Mouse (Mus musculus) heart, adult 18-20 months (tissue): Measurements from ENCODE around the gene Ugt1a10. TPM values are rescaled to one million over a fixed set of nuclear protein-coding genes. Genes with fewer than 3 reads are reported as not detected.

ENCODE experiments used
- DNase-seq, 2 experiments: peaks; one replicate each; pipeline ENCODE4 v3.0.0; 2021 to 2022; ENCODE audit warnings: mixed read lengths in 1 of 2
- total RNA-seq, 2 experiments: library from RNA; stranded (reverse); gene quantifications; 2 replicates each; pipeline ENCODE4 v1.2.3; 2021

The Ugt1a10 gene
- total RNA-seq, 2 experiments from 2014 or later = not detected

DNA sequence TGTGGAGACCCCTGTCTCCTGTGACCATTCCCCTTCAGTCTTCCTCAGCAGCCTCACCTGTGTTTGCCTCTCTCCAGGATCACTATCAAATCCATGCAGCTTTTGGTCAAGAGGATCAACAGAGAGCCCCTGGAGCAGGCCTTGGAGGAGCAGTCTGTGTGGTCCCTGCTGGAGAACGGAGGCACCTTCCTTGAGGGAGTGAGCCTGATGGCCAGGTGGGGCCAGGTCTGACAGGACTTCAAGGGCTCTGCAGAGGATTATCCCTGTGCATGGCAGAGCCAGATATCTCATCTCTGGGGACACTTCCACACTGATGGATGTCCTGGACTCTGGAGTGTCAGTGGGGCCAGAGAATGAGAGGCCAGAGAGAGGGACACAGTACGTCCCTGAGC lies 200.3 kb downstream of the Ugt1a10 start:
- no peak for DNase-seq

DNA sequence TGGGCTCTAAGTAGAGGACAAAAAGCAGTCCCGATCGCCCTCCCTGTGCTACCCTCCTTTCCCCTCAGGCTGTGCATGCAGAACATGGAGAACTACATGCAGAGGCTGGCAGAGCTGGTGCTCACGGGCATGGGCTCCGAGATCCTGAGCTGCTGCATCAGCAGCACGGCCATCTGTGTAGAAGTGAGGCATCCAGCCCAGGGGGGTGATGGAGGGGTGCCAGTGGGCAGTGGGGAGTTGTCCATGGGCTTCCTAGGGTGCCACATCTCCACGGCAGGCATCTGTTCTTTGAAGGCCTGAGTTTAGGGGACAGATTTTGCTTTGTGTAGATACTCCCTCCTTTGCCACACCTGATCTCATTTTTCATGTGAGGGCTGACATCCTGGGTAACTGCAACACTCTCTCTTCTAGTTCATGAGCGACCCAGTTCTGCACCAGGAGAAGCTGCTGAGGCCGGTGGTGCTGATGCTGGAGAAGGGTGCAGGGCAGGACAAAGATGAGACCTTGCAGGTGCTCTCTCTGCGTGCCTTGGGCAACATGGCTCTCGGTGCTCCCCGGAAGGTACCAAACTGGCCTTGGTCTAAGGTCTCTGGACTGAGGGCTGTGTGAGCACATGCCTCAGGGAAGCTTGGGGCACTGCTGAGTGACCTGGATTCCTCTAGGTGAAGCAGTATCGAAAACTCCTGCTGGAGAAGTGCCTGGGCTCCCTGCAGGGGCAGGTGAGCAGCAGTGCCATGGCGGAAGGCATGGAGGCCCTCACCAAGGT lies 201.0 kb downstream of the Ugt1a10 start:
- DNase-seq = no peak

DNA sequence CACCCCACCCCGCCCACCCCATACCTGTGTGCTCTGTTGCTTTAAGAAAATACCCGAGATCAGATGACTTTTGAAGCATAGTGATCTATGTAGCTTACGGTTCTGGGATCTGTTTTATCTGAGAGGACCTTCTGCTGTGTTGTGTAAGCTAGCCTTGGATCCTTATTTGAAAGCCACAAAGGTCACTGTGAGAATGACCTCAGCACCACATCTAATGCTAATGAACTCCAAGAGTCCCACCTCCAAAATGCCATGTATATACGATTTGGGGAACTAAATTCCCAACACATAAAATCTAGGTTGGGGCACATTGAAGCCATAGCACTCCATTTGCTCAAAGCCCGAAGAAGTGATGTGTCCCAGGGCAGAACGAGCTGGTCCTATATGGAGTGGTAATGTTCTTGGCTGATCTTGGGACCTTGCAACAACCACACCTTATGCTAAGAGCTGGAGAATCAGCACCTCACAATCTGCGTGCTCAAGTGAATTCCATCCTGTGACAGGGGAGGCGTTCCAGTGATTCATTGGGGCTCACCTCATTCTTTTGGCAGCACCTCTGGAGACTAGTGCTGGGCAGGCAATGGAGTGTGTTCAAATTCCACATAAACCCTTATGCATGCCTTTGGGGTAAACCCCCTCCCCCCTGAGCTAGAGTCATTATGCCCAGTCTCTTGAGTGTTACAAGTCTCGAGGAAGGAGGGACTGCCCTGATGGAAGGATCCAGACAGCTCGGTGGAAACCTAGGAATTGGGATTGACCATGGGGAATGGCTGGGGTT lies 201.9 kb downstream of the Ugt1a10 start:
- DNase-seq = peak in 1 of 2 experiments; percentile 42

DNA sequence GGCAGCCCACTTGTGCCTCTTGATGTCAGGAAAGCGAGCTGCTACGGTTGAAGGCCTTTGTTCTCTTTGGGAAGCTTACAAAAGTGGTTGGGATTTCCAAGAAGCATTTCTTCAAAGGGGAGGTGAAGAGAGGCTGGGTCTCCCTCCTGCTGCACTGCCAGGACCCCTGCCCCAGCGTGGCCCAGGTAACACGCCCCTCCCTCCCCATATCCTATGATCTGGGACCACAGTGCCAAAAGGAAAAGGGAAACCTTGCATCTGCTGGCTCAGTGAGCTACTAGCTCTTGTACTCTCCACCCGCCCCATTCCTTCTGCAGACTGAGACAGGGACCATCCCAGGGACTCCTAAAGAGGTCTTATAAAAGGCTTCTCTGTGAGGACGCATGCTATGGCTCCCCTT lies 202.5 kb downstream of the Ugt1a10 start:
- no peak for DNase-seq

DNA sequence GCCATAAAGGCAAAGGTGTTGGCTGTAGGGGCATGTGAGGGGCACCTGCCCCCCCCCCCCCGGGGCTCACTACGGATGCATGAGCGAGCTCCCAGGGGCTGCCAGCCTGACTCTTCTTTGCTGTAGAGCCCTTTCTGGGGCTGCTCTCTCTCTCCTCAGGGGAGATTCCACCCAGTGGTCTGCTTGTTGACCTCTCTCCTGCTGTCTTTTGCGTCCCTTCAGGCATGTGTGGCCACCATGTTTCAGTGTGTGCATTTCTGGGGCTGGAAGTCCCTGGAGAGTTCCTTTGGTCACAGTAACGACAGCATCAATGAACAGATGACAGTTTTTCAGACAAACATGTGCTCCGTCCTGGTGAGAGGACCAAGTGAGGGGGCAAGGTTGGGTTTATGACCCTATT lies 203.2 kb downstream of the Ugt1a10 start:
- no peak for DNase-seq

DNA sequence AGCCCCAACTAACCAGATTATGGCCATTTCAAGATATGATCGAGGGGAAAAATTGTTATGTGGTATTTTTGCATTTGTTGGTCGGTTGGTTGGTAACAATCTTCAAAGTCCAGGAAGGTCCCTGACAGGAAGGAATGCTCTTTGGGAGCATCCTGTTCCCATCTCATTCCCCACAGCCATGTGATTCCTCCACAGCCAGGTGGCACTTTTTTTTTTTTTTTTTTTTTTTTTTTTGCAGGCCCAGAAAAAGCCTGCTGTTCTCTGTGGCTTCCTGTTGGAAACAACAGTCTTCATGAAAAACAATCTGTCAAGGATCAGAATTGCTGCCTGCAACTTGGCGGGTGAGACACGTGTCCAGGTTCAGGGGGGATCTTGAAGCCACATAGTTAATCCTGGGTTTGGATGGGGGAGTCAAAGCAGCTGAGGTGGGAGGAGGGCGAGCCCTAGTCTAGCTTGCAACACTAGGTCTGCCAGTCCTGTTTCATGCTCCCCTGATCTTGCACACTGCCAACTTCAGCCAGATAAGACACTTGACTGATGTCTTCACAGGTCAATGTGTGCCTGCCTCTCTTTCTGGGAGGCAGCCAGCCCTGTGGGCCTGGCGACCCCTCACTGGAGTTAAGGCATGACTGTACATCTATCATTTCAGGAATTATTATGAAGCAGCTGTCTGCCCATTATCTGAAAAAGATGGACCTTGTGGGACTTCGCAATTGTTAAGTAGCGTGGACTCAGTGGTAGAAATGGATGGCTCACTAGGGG lies 203.9 kb downstream of the Ugt1a10 start:
- DNase-seq = peak in 1 of 2 experiments; percentile 75

DNA sequence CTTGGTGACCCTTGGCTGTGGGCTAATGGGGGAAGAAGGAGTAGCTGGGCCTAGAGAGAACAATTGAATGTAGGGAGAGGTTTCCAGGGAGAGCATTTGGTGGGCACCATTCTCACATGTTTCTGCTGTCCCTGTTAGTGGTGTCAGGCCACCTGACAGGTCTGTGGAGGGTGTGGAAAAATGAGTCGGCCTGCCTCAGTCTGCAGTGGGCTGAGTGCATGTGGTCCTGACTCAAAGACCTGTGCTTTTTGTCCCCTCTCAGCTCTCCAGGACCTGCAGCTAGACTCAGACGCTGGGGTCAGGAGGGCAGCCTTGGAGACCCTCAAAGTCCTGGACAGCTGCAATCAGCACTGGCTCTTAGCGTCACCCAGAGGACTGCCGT lies 204.4 kb downstream of the Ugt1a10 start:
- no peak for DNase-seq

DNA sequence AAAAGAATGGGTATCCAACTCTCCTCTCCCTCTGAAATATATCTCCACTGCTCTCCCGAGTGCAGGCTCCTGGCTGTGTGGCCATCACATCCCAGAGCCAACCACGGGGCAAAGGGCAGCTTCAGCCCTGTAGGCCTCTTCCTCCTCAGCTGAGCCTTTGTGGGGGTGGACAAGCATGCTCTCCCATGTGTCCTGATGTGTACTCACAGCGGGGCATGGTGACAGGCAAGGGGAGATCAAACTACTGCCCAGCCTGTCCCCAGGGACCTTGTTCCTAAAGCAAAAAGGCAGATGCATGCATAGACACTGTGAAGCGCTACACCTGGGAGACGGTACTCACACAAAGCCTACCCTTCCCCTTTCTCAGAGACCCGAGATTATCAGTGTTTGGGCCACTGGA lies 204.9 kb downstream of the Ugt1a10 start:
- peak in 1 of 2 experiments; percentile 58 for DNase-seq

DNA sequence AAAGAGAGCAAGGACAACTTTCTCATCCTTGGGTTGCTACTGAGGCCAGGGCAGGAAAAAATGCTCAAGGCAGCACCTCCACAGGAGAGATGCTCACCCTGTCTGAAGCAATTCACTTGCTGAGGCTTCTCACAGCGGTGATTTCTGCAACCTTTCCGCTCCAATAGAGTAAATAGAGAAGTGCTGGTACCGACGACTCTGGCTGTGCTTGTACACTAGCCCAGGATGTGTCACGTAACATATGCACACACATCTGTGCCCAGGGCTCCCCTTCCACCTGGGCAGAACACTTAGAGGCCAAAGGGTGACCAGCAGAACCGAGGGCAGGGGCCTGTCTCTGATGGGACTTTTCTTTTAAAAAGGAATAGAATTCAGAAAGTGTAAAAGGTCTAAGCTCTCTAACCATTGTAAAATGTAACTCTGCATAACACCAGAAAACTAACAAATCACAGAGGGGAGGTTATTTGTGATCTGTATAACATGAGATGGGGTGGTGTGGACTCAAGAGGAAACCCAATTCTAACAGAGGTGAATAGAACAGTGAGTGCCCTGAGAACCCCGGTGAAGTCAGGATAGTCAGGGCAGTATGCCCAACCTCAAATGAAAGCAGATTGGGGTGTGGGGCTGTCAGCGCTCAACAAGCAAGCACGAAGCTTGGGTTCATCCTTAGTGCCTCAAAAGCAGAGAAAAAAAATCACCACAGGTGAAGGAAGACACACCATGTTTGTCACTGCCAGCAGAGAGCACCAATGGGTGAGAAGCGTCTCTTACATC lies 205.6 kb downstream of the Ugt1a10 start:
- no peak for DNase-seq

DNA sequence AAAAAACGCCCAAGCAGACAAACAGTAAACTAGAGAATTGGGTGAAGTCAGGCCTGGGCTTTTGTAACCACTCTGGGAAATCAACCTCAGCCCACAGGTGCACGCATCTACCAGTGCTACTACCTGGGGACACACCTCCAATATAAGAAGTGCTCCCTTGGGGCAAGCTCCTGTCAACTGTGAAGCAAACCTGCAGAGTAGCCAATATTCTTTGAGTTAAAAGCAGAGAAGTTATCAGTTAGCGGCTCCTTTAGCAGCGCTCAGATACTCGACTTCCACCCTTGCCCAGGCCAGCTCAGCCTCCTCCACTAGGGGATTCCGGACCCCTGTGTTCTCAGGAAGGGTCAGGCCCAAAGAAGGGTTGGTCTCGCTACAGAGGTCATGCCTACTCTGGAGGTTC lies 206.5 kb downstream of the Ugt1a10 start:
- DNase-seq = no peak

DNA sequence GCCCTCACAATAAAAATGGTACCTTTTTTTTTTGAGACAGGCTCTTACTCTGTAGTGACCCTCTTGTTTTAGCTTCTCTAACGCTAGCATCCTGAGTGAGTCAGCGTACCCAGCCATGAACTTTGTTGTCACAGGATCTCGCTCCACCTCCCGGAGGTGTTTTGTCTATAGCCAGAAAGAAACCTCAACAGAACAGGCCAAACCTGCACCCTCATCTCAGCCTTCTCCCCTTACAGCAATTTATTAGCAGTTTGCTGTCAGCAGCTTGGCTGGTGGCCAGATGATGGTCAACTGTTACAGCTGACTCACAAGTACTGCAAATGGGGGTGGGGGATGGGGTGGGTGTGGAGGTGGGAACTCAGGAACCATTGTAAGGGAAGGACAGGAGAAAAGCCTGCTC lies 207.1 kb downstream of the Ugt1a10 start:
- no peak for DNase-seq

DNA sequence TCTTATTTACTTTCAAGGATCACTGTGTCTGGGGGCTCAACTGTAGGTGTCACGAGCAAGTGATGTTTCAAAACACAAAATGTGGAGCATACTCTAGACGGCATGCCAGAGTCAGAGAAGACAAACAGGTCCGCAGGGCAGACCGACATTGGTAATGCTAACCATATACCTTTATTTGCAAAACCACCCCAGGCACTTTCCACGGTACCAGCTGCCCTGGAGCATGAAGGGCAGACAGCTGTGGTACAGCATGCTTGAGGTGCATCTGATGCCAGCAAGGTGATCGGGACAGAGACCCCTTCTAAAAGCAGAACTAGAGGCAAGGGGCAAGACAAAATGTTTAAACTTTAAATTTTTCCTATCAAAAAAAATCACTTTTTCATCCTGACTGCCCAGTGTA lies 207.8 kb downstream of the Ugt1a10 start:
- no peak for DNase-seq

DNA sequence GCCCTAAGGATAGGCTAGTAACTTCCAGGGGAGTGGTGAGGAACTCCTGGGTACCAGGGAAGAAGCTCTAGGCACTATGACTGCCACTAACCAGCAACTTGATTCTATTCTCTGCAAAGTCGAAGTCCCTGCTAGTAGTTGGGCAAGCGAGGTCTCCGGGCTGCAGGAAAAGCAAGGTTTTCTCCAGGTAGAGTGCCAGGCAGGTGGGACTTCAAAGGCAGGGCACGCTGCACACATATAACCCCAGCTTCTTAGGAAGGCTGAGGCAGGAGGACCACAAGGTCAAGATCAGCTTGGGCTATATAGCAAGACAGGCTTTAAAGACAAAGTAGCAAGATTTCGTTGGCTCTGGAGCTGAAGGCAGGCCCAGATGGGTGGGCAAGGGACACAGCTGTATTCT lies 208.6 kb downstream of the Ugt1a10 start:
- no peak for DNase-seq

DNA sequence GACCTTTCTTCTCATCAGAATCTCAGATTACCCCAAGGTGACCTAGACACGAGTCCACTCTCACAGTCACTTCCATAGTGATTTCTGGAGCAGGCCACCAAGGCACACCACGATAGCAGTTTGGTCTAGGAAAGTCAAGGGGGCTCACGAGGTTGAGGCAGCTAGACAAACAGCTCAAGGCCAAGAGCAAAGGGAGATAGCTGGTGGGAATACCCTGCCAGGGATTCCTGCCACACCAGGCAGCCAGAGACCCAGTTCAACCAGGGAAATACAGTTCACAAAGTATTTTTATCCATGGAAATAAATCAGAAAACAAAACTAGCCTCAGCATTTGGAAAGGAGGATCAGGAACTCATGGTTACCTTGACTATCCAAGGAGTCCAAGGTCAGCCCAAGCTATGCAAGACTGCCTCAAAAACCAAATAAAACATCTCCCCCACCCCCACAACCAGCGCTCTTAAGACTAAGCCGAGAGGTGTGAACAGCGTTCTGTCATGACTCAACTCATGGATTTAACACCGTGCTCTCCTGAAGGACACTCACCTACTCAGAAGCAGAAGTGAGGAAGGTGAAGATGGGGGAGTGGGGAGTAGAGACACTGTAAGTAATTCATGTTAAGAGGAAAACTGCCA lies 209.2 kb downstream of the Ugt1a10 start:
- no peak for DNase-seq

DNA sequence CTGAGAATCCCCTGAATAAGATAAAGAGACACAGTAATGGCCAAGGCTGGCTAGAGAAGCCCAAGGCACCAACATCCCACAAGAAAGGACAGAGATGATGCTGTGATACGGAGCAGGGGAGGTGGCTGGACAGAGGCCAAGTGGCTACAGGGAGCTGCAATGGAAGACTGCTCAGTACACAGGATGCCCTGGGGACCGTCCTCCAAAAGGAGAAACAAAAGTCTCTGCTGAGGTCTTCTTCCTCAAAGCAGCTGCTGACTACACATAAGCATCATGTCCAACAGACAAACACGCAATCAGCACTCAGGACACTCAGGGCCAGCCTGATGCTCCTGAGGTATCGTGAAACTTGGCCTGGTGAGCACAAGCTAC lies 209.7 kb downstream of the Ugt1a10 start:
- no peak for DNase-seq

DNA sequence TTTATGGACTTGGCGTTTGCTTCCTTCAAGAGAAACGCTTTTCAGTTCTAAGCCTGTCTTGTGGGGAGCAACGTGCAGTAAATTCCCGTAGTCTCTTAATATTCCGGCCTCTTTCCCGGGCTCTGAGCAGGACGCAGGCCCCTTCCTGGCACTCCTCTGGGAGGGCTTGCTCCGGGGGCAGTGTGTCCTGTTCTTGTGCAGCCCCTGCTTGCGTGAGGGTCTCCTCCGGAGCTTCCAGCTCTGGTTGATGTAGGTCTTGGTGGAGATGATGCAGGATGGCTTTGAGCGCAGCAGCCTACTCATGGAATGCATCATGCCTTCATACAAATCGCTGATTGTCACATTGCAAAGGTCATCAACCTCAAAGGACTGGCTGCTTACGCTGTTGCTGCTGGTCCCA lies 210.9 kb downstream of the Ugt1a10 start:
- no peak for DNase-seq

DNA sequence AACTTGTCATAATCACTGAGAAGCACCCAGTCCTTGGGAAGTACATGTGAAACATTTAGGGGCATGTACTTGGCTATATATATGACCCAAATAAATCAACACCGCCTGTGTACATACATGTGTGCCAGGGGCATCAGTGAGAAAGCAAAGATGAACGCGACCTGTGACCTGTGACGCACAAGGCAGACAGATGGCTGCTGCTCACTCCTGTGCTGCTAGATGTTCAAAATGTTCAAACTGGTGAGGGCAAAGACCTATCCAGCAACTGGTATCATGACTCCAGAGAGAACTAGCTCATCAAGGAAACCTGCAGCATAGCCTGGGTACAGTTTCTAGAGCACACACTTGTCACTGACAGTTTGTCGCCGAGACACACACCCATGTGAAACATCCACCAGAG lies 212.3 kb downstream of the Ugt1a10 start:
- DNase-seq = no peak

DNA sequence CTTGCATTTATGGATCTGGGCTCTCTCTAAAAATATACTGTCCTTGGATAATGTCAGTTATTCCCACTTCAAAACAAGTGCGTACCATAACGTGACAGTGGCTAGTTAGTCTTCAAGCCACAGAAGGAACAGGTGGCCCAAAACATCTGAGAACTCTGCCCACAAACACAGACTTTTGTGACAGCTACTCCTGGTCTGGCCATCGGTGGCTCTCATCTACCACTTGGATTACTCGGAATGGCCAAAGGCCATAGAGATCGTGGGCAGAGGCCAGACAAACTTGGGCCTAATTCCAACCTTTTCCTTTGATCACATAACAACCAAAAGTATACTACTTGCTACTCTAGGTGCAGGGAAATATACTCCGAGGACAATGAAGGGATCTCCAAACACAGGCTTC lies 212.9 kb downstream of the Ugt1a10 start:
- DNase-seq = no peak
